Mouse (Mus musculus) CH12.LX (cell line): ENCODE results near the gene Phc2. TPM values are rescaled to one million over a fixed set of nuclear protein-coding genes. Genes with fewer than 3 reads are reported as not detected.

Source experiments
- DNase-seq: peaks from one replicate; pipeline ENCODE4 v3.0.0-alpha.2; 2013; ENCODE audit errors: extremely low read depth
- H3K27ac ChIP-seq: 2 replicates; pipeline ENCODE4 v1.5.1; 2012; ENCODE audit warnings: low read depth, mild to moderate bottlenecking, control low read depth, moderate library complexity; ENCODE audit not compliant: insufficient read depth
- H3K27me3 ChIP-seq: replicated peaks from 2 replicates; pipeline ENCODE3; 2012; ENCODE audit warnings: inconsistent platforms
- H3K36me3 ChIP-seq, 2 experiments: replicated peaks in 1 of 2; 2 replicates each; pipeline versions ENCODE3 to v1.6.1; 2012; ENCODE audit warnings: inconsistent platforms in 1 of 2, low read length in 1 of 2, mild to moderate bottlenecking in 1 of 2, mixed read lengths in 1 of 2, moderate library complexity in 1 of 2; ENCODE audit not compliant: control insufficient read depth in 1 of 2, insufficient read depth in 1 of 2
- H3K4me1 ChIP-seq, 2 experiments: 2 replicates each; pipeline ENCODE4 v1.6.1; 2012; ENCODE audit warnings: inconsistent platforms in 1 of 2, moderate library complexity in 1 of 2; ENCODE audit not compliant: insufficient read depth in 2 of 2, control insufficient read depth in 1 of 2
- H3K4me2 ChIP-seq: 2 replicates; pipeline ENCODE4 v1.6.1; 2012; ENCODE audit warnings: low read depth, mild to moderate bottlenecking, control low read depth; ENCODE audit not compliant: poor library complexity, insufficient read depth, severe bottlenecking
- H3K4me3 ChIP-seq, 3 experiments: fragments of 150-350 bp in 1 of 3; sonication (generic) in 1 of 3; replicated peaks in 1 of 3; 2 replicates each; pipeline versions ENCODE3 to v1.5.1; 2011 to 2012; ENCODE audit warnings: low read depth in 2 of 3, low read length in 2 of 3, mild to moderate bottlenecking in 2 of 3, moderate library complexity in 2 of 3, control low read depth in 1 of 3, improper control_type of control experiment in 1 of 3, inconsistent platforms in 1 of 3, mixed read lengths in 1 of 3; ENCODE audit not compliant: poor library complexity in 1 of 3
- H3K79me2 ChIP-seq: replicated peaks from 2 replicates; pipeline ENCODE4 v1.6.1; 2012; ENCODE audit warnings: mild to moderate bottlenecking, moderate library complexity; ENCODE audit not compliant: control insufficient read depth, poor library complexity, insufficient read depth, severe bottlenecking; ENCODE audit errors: extremely low read depth
- H3K9ac ChIP-seq: 2 replicates; pipeline ENCODE4 v1.6.1; 2012; ENCODE audit warnings: low read depth, mild to moderate bottlenecking, control low read depth, moderate library complexity; ENCODE audit not compliant: insufficient read depth
- H3K9me3 ChIP-seq: replicated peaks from 2 replicates; pipeline ENCODE3; 2012; ENCODE audit warnings: low read length, inconsistent platforms, mixed read lengths
- BHLHE40 ChIP-seq: IDR thresholded peaks from 2 replicates; pipeline ENCODE4 v1.6.1; 2011; ENCODE audit warnings: mild to moderate bottlenecking, low read depth, low read length, improper control_type of control experiment
- CHD2 ChIP-seq: IDR thresholded peaks from 2 replicates; pipeline ENCODE4 v1.6.1; 2011; ENCODE audit warnings: low read length, improper control_type of control experiment
- CTCF ChIP-seq, 2 experiments: IDR thresholded peaks in 1 of 2; conservative IDR thresholded peaks in 1 of 2; 2 replicates each; pipeline ENCODE4 v1.5.1; 2011 to 2012; ENCODE audit warnings: low read depth in 2 of 2, low read length in 2 of 2, improper control_type of control experiment in 1 of 2, inconsistent platforms in 1 of 2, mild to moderate bottlenecking in 1 of 2, moderate library complexity in 1 of 2
- E2F4 ChIP-seq: IDR thresholded peaks from 2 replicates; pipeline ENCODE4 v1.6.1; 2011; ENCODE audit warnings: low read depth, low read length, improper control_type of control experiment; ENCODE audit not compliant: insufficient replicate concordance
- ELF1 ChIP-seq: IDR thresholded peaks from 2 replicates; pipeline ENCODE4 v1.6.1; 2014; ENCODE audit warnings: low read depth, mild to moderate bottlenecking, inconsistent platforms, low read length, improper control_type of control experiment
- EP300 ChIP-seq: IDR thresholded peaks from 2 replicates; pipeline ENCODE4 v1.6.1; 2011; ENCODE audit warnings: low read length, improper control_type of control experiment
- ETS1 ChIP-seq: conservative IDR thresholded peaks from 2 replicates; pipeline ENCODE4 v1.6.1; 2012; ENCODE audit warnings: low read depth, mild to moderate bottlenecking, inconsistent platforms, low read length, improper control_type of control experiment, moderate library complexity
- GABPA ChIP-seq: IDR thresholded peaks from 2 replicates; pipeline ENCODE4 v1.6.1; 2012; ENCODE audit warnings: low read depth, low read length, improper control_type of control experiment, inconsistent platforms; ENCODE audit not compliant: insufficient replicate concordance
- JUN ChIP-seq: IDR thresholded peaks from 2 replicates; pipeline ENCODE4 v1.6.1; 2011; ENCODE audit warnings: low read depth, mild to moderate bottlenecking, low read length, improper control_type of control experiment, moderate library complexity; ENCODE audit not compliant: insufficient read depth
- MAX ChIP-seq: IDR thresholded peaks from 2 replicates; pipeline ENCODE4 v1.6.1; 2011; ENCODE audit warnings: low read length, improper control_type of control experiment
- MAZ ChIP-seq: IDR thresholded peaks from 2 replicates; pipeline ENCODE4 v1.6.1; 2012; ENCODE audit warnings: low read depth, mild to moderate bottlenecking, inconsistent platforms, low read length, improper control_type of control experiment, moderate library complexity
- MEF2A ChIP-seq: IDR thresholded peaks from 2 replicates; pipeline ENCODE4 v1.6.1; 2014; ENCODE audit warnings: low read depth, mild to moderate bottlenecking, inconsistent platforms, low read length, improper control_type of control experiment, borderline replicate concordance
- MXI1 ChIP-seq: IDR thresholded peaks from 2 replicates; pipeline ENCODE4 v1.6.1; 2011; ENCODE audit warnings: mild to moderate bottlenecking, low read depth, low read length, improper control_type of control experiment
- PAX5 ChIP-seq: IDR thresholded peaks from 2 replicates; pipeline ENCODE4 v1.6.1; 2012; ENCODE audit warnings: low read length, inconsistent platforms, mixed read lengths
- POLR2A ChIP-seq: IDR thresholded peaks from 2 replicates; pipeline ENCODE4 v1.6.1; 2011; ENCODE audit warnings: low read depth, mild to moderate bottlenecking, improper control_type of control experiment, low read length
- POLR2AphosphoS2 ChIP-seq: IDR thresholded peaks from 2 replicates; pipeline ENCODE4 v1.6.1; 2011; ENCODE audit warnings: low read depth, low read length, improper control_type of control experiment
- SMC3 ChIP-seq: IDR thresholded peaks from 2 replicates; pipeline ENCODE4 v1.6.1; 2011; ENCODE audit warnings: low read depth, low read length, improper control_type of control experiment
- TBP ChIP-seq: conservative IDR thresholded peaks from 2 replicates; pipeline ENCODE4 v1.6.1; 2011; ENCODE audit warnings: low read depth, low read length, improper control_type of control experiment
- TCF12 ChIP-seq: IDR thresholded peaks from 2 replicates; pipeline ENCODE4 v1.6.1; 2014; ENCODE audit warnings: low read depth, mild to moderate bottlenecking, inconsistent platforms, low read length, improper control_type of control experiment
- USF2 ChIP-seq: conservative IDR thresholded peaks from 2 replicates; pipeline ENCODE4 v1.6.1; 2011; ENCODE audit warnings: low read depth, low read length, improper control_type of control experiment
- ZKSCAN1 ChIP-seq: IDR thresholded peaks from 2 replicates; pipeline ENCODE4 v1.6.1; 2012; ENCODE audit warnings: low read depth, inconsistent platforms, low read length, improper control_type of control experiment, borderline replicate concordance
- ZMIZ1 ChIP-seq: IDR thresholded peaks from 2 replicates; pipeline ENCODE4 v1.6.1; 2012; ENCODE audit warnings: low read depth, mild to moderate bottlenecking, inconsistent platforms, low read length, improper control_type of control experiment
- dilution Hi-C: fragments of 300-500 bp; cut with MboI; formaldehyde crosslinking; loops from 2 replicates; pipeline ENCODE4 v1.14.3; 2020; ENCODE audit warnings: low sequenced_read_pairs; ENCODE audit not compliant: extremely low pct_unique_long_range_greater_than_20kb, extremely low pct_ligation_motif_present
- in situ Hi-C: fragments of 300-500 bp; cut with MboI; formaldehyde crosslinking; loops from 3 replicates; pipeline ENCODE4 v1.14.3; 2019; ENCODE audit warnings: low sequenced_read_pairs, low pct_ligation_motif_present, low pct_unique_long_range_greater_than_20kb, mixed read lengths
- polyA plus RNA-seq: library from polyadenylated mRNA; unstranded; fragments of >175 nt; gene quantifications from 2 replicates; pipeline ENCODE4 v1.2.1, GENCODE M21; 2012; ENCODE audit warnings: low read depth; ENCODE audit not compliant: insufficient read length
- total RNA-seq, 2 experiments: library from RNA; depleted of rRNA; stranded (reverse); fragments of 300-350 nt in 1 of 2; fragments of >200 nt in 1 of 2; gene quantifications; 2 replicates each; pipeline ENCODE4 v1.2.3; 2012 to 2014

Gene Phc2
- total and polyA plus RNA-seq, 3 experiments = 24.1 to 53.2 (median 29.6) TPM

DNA sequence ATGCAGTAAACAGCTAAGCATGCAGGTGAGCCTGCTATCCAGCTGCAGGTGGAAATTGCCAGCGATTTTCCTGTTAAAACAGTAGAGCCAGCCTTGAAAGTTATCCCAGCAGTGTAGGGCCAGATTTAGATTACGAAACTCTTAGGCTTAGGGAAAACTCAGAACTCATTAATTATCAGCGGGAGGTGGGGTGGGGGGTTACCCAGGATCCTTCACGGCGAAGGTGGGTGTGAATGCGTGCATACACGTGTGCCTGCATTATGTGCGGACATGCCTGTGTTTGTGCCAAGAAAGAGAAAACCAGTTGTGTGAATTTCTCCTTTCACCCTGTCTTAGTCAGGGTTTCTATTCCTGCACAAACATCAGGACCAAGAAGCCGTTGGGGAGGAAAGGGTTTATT is 62.2 kb downstream of the Phc2 start:
- Histone ChIP-seq H3K4me3 (no peak overlapping the region), H3K4me2 (no peak overlapping the region), H3K27ac (no peak overlapping the region), H3K9me3 (no peaks in the 10 kb centered on the region), H3K4me1 (peaks cover 8 to 43% of the 10 kb centered on the region in 2 experiments; a peak in 3 of 4 replicates), H3K27me3 (no peaks in the 10 kb centered on the region), H3K79me2 (no peaks in the 10 kb centered on the region), H3K9ac (no peak overlapping the region), H3K36me3 (peaks cover 4 to 50% of the 10 kb centered on the region in 2 experiments)
- dilution Hi-C loops = no loop called here
- no peak for DNase-seq
- in situ Hi-C loops = loop anchor here (10.0 kb wide), 3 partner anchors 138 to 368 kb away; no protein-coding TSS in a partner anchor
- no peak for TF ChIP-seq POLR2A
- TF ChIP-seq USF2 = no peak
- TF ChIP-seq ZKSCAN1 = no peak
- TF ChIP-seq CHD2 = no peak
- TF ChIP-seq ELF1 = no peak
- no peak for TF ChIP-seq JUN
- no peak for TF ChIP-seq MAZ
- no peak for TF ChIP-seq TBP
- TF ChIP-seq MXI1 = no peak
- TF ChIP-seq E2F4 = no peak
- TF ChIP-seq MEF2A = no peak
- TF ChIP-seq SMC3 = no peak

DNA sequence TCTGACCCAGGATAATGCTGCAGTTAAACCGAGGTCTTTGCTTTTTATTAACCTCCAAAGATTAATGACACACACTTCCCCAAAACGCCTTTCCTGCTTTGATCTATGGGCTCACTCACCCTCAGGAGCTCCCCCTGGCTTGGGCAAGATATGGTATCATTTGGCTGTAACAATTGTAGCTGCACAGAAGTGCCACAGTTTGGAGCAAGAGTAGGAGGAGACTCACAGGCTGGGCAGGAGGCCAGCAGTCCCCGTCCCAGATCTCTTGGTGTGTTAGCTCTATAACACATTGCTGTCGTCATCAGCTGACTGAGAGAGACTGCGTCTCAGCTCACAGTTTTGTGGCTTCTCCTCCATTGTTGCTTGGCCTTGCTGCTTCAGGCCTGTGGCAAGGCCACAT is 65.6 kb downstream of the Phc2 start:
- H3K4me1 ChIP-seq = peaks cover 6 to 24% of the 10 kb centered on the region in 2 experiments; a peak in 3 of 4 replicates
- no peaks in the 10 kb centered on the region for H3K9me3 ChIP-seq
- in situ Hi-C loops (no loop called here), dilution Hi-C loops (no loop called here)
- no peak overlapping the region for H3K4me2 ChIP-seq
- H3K4me3 ChIP-seq = no peak overlapping the region
- no peak for DNase-seq
- H3K36me3 ChIP-seq = peaks cover 8 to 64% of the 10 kb centered on the region in 2 experiments
- H3K27ac ChIP-seq = no peak overlapping the region
- H3K79me2 ChIP-seq = no peaks in the 10 kb centered on the region
- TF ChIP-seq EP300 (no peak), GABPA (no peak), POLR2AphosphoS2 (no peak), CTCF (conservative IDR thresholded peaks at IDR 0.05 in 1 of 2, IDR thresholded peaks at IDR 0.05 in 1 of 2; ENCODE audit: low read depth in 2 of 2, low read length in 2 of 2) (no peak), BHLHE40 (no peak), ELF1 (no peak), JUN (no peak), MAX (no peak), ZMIZ1 (no peak), ETS1 (no peak), PAX5 (no peak), TCF12 (no peak)
- no peaks in the 10 kb centered on the region for H3K27me3 ChIP-seq
- H3K9ac ChIP-seq = no peak overlapping the region
